Mouse (Mus musculus) myocyte (in vitro differentiated cells): ENCODE results near the gene Prkg1.

Experiments used
- E2F4 ChIP-seq: IDR thresholded peaks from one replicate; pipeline ENCODE4 v1.6.1; 2011; ENCODE audit warnings: mild to moderate bottlenecking, control low read depth, moderate library complexity; ENCODE audit not compliant: insufficient read depth
- MAX ChIP-seq: IDR thresholded peaks from one replicate; pipeline ENCODE4 v1.6.1; 2011; ENCODE audit warnings: low read depth, mild to moderate bottlenecking, control low read depth
- MYOG ChIP-seq, 3 experiments: IDR thresholded peaks; one replicate each; pipeline ENCODE4 v1.6.1; 2011; ENCODE audit warnings: control low read depth in 2 of 3, low read depth in 2 of 3, mild to moderate bottlenecking in 2 of 3; ENCODE audit not compliant: insufficient read length in 2 of 3, control insufficient read depth in 1 of 3, insufficient read depth in 1 of 3
- POLR2A ChIP-seq: IDR thresholded peaks from one replicate; pipeline ENCODE4 v1.6.1; 2011; ENCODE audit warnings: low read depth, mild to moderate bottlenecking, control low read depth, moderate library complexity; ENCODE audit not compliant: insufficient read length
- POLR2AphosphoS2 ChIP-seq: IDR thresholded peaks from one replicate; pipeline ENCODE4 v1.6.1; 2011; ENCODE audit warnings: low read depth, control low read depth; ENCODE audit not compliant: insufficient read length
- TCF12 ChIP-seq: IDR thresholded peaks from one replicate; pipeline ENCODE4 v1.6.1; 2011; ENCODE audit warnings: mild to moderate bottlenecking, control low read depth; ENCODE audit not compliant: poor library complexity, insufficient read depth, severe bottlenecking
- TCF3 ChIP-seq: IDR thresholded peaks from one replicate; pipeline ENCODE4 v1.6.1; 2011; ENCODE audit warnings: low read depth, control low read depth; ENCODE audit not compliant: insufficient read length
- USF1 ChIP-seq: IDR thresholded peaks from one replicate; pipeline ENCODE4 v1.6.1; 2011; ENCODE audit warnings: low read depth, mild to moderate bottlenecking, control low read depth, moderate library complexity

- TF ChIP-seq MAX (no peak), POLR2AphosphoS2 (no peak), POLR2A (no peak), USF1 (no peak), TCF12 (no peak), MYOG (IDR thresholded peaks at IDR 0.05; ENCODE audit: control insufficient read depth in 1 of 3, insufficient read depth in 1 of 3, insufficient read length in 2 of 3, low read depth in 2 of 3) (no peak), TCF3 (no peak), E2F4 (no peak)
Observed at GRCm38 (mm10) chr19:31177279-31177922, 587.4 kb downstream of the Prkg1 start.
